Mouse (Mus musculus) hematopoietic multipotent progenitor cell, adult 10-12 weeks (in vitro differentiated cells): Measurements from ENCODE around the gene Ccdc191. TPM values are rescaled to one million over a fixed set of nuclear protein-coding genes. Genes with fewer than 3 reads are reported as not detected.

Experiments
- polyA plus RNA-seq: library from polyadenylated mRNA; stranded (reverse); fragments of >175 nt; gene quantifications from 2 replicates; pipeline ENCODE4 v1.2.3, GENCODE M21; 2012; ENCODE audit warnings: low replicate concordance

The Ccdc191 gene
- polyA plus RNA-seq: 1.3 and 2.6 TPM in 2 replicates

GRCm38 (mm10) chr16:43889208-43890004, at the start of gene Ccdc191:
Gene Ccdc191, plus strand, starts transcription at chr16:43889800.

GRCm38 (mm10) chr16:43926341-43926859, 36.8 kb downstream of the Ccdc191 start, which contains the start of gene Qtrt2:
Gene Qtrt2, minus strand, starts transcription at chr16:43926809.

GRCm38 (mm10) chr16:43979328-43980109, 89.9 kb downstream of the Ccdc191 start, which contains the start of gene Zdhhc23:
Gene Zdhhc23, minus strand, starts transcription at chr16:43979791.

Other genes with a start within 250 kb of the Ccdc191 start
- 0.41 and 1.3 TPM in 2 replicates for gene Tigit, start 225.7 kb upstream of the Ccdc191 start, polyA plus RNA-seq
- not detected in 2 replicates for gene Drd3, start 135.8 kb upstream of the Ccdc191 start, polyA plus RNA-seq
- gene Qtrt2, start 37.0 kb downstream of the Ccdc191 start, polyA plus RNA-seq: 2.0 and 6.8 TPM in 2 replicates
- 11.7 and 13.5 TPM in 2 replicates for gene Zdhhc23, start 90.0 kb downstream of the Ccdc191 start, polyA plus RNA-seq
- 0.17 and 0.53 TPM in 2 replicates for gene Gramd1c, start 173.5 kb downstream of the Ccdc191 start, polyA plus RNA-seq
- gene Atp6v1a, start 249.9 kb downstream of the Ccdc191 start, polyA plus RNA-seq: 1.6 and 4.2 TPM in 2 replicates